Mouse (Mus musculus) kidney, adult 8-10 months (tissue): ENCODE data around the gene Cdh23.

Experiments
- DNase-seq, 2 experiments: peaks; one replicate each; pipeline ENCODE4 v3.0.0; 2022

Cdh23 gene

DNA sequence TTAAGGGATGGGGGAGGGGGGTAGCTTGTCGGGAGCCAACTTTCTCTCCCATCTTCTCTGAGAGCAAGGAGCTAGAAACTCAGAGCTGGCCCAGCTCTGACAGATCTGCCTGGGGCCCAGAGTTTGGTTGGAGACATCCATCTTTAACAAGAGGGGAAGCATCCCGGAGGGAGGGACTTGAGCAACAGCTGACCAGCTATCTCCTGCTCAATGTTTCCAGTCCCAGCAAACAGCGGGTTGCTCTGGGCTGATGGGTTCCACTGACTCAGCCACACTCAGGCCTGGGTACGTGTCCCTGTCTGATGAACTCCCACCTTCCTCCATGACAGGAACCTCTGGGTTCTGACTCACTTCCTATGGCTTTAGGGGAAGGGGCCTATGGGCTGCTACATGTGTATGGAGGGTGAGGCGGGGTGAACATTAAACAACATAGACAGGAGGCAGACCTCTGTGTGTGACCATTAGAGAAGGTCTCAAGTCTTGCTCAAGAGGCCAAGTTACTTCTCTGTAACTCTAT is 305.3 kb downstream of the Cdh23 start:
- no peak for DNase-seq

DNA sequence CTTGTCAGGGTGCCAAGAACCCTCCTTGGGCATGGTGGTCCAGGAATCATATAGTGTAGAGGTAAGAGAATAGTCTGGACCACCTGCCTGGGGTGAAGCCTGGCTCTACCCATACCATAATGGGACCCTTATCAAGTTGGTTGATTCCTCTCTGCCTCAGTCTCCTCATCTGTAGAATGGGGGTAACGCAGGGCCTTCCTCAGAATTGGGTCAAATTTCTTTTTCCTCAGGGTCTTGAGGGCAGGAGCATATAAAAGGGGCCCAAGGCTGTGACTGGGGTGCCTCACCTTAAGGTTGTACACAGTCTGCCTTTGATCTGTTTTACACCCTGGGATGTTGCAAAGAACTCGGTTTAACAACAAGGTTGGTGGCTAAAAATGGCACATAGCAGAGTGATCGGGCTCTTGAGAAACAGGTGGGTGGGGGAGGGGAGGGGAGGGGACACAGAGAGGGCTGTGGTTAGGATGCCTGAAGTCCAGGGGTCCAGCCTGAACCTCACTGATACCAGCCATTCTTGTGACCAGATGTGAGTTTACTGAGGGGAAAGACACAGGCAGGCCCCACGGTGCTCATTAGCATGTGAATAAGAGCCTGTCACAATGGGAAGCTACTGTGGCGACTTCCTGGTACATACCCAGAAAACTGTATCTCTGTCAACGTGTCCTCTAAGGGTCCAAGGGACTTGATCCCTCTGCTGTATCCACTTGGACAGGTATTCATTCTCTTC is 305.9 kb downstream of the Cdh23 start:
- no peak for DNase-seq

DNA sequence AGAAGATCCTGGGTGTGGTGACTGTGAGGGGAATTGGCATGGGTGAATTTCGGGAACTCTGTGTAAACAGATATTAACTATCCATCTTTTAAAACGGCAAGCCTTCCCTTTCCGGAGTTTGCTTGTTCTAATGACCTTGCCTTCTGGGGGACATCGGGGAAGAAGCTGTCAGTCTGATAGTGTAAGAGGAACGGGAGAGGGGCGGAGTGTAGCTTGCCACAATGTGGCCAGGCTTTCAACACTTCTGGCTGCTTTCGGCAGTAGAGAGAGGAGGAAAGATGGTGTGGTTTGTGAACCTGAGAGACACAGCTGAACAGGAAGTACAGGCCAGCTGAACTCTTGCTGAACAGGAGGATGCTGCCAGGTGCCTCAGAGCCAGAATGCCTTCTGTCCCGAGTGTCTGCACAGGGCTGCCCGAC is 306.8 kb downstream of the Cdh23 start:
- DNase-seq = peak in 1 of 2 experiments; percentile 13

DNA sequence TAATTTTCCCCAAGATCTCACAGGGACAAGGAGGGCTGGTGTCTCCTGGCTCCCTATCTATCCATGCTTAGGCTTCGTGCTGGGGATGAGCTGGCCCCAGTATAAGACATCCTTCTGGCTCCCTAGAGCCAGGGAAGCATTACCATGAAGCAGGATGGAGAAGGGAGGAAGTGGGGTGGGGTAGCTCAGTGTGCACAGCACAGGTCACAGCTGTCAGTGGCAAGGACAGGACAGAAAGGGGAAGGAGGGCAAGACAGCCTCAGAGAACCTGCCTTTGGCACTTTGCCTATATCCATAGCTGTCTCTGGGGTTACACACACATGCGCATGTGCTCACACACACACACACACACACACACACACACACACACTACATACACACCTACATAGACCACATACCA is 308.0 kb downstream of the Cdh23 start:
- no peak for DNase-seq

DNA sequence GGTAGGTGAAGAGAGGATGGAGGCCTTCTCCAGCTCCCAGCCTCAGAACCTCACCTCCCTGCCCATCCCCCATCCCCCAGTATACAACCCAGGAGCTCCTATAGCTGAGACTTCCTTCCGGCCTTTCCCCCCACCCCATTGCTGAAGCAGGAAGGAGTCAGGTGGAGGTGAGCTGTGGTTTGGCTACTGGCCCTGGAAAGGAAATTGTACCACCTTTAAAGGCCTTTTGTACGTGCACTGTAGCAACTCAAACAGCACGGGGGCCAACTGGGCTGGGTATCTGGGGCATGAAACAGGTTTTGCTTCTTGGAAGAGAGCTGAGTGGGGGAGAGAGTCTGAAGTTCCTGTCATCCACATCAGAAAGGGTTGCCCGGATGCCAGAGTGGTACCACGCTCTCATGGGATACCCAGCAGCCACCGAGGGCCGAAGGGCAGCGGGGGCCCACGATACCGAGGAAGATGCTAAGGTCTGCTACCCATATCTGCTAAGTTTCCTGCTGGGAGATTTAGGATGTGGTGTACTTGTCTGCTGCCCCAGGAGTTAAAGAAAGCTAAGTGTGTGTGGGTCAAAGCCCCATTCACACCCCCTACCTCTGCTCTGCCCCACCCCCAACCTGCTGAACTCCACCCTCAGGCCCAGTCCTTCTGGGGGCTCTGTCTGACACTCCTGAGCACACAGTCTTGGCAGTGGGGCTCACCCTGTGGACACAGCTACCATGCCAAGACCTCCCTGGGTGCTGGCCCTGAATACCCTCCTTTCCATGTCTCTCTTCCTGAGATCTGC is 315.0 kb downstream of the Cdh23 start:
- DNase-seq = no peak

DNA sequence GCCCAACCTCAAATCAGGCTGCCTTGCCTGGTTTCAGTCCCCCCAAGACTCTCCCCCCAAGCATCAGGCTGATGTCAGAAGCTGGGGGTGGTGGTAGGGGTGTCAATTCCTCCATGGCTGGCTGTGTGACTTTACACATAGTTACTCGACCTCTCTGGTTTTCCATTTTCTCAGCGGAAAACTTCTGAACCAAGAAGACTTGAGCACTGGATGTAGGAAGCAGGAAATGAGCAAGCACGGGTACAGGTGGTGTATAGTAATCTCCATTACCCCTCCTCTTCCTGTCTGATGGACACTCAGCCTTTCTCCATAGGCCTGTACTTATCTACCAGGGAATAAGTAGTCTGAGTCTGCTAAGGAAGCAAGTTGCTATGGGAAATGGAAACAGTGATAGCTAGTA is 316.1 kb downstream of the Cdh23 start:
- DNase-seq = no peak

DNA sequence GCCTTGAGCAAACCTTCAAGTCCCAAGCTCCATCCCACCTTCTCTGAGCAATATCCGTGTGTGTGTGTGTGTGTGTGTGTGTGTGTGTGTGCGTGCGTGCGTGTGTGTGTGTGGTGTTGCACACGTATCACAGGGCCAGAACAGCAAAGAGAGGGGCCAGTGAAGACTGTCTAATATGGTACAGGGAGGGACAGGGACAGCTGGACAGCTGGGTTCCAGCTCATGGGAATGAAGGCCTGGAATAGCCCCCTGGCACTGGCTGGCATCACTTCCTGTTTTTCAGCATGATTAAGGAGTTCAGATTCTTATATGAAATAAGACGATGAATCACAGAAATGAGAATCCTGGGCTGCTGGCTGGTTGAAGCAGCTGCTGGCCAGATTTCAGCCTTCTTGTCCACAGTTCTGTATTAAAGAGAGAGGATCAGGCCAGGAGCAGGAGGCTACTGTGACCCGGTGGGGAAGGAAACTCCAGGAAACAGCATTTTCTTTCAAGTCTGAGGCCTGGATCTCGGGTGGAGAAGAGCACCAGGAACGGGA is 316.8 kb downstream of the Cdh23 start:
- no peak for DNase-seq

DNA sequence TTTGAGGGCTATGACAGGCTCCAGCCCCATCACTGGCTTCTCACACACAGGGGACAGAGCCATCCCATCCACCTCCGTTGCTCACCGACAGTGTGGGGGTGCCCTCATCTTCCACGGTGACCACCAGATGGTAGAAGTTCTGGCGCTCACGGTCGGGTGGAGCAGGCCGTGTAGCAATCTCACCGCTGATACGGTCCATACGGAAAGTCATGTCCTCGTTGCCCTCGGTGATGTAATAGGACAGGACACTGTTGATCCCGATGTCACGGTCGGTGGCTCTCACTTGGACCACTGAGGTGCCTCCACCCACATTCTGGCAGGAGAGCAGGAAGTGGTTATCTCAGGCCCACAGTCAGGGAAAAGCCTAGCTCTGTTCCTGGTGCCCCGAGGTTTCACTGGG is 319.6 kb downstream of the Cdh23 start:
- no peak for DNase-seq

DNA sequence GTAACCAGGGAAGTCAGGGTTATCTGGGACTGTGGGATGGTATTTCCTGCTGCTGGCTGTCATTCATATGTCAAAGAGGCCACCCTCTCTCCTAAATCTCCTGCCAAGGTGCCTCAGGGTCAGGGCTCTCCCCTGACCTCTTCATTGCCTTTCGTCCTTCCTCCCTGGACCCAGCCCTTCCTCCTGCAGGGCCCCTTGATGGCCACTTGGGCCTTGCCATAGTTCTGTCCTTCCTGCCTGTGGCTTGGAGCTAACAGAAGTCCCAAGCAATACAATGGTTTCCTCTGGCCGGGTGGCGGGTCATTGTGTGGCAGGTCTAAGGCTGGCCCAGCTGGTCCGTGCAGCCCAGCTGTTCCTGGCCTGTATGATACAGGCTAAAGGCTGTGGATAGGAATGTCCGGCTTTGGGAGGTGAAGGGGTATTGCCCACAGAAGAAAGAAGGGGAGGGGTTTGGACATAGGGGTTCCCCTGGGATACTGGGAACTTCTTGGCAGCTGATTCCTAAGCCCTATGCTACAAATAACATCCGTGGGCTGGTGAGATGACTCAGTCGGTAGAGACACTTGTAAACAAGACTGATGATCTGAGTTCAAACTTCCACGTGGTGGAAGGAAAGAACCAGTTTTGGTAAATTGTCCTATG is 322.2 kb downstream of the Cdh23 start:
- DNase-seq = peak; percentile 50 to 63

DNA sequence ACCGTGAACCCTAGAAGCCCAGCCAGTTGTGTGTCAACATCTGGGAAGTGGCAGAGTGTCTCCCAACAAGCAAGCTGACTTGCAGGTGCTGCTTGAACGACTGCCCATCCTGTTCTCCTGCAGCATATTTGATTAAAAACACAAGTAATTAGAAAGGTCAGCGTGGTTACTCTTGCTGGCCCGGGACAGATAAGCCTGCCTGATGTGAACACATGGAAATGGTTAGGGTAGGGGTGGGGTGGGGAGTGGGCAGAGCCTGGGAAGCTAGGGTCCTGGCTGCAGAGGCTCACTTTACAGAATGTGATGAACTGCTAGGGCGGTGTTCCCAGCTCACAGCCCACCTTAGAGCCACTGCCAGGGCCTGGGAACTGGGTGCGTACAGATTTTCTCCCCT is 322.8 kb downstream of the Cdh23 start:
- no peak for DNase-seq

DNA sequence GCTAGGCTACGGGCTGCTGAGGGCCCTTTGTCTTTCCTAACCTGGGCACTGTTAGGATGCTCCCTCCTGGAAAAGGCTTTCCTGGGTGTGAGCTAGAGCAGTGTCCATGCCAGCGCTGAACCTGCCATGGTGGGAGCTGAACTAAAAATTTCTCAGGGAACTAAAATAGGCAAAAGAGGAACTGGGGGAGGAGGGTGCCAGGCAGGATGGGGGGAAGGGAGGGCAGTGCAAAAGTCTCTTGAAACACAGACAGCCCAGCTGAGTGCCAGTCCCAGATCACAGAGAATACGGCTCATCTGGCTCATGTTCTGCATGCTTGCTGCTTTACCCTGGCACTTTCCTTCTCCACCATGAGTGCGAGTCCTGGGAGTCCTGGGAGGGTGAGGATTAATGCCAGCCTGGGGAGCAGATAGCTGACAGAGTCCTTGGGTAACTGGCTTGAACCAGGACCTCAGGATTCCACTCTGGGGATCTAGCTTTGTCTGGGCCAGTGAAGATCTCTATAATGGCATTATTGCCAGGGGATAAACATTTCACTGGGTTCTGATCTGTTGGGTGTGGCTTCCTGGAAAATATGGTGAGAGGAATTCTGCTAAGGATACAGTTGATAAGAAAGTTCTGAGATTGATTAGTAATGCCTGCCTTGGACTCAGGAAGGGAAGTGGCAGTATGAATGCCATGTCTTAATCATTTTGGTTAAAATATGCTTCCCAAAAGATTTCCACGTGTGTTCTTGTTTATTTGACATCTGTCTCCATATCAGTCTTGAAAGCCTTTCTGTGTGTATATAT is 324.5 kb downstream of the Cdh23 start:
- no peak for DNase-seq

DNA sequence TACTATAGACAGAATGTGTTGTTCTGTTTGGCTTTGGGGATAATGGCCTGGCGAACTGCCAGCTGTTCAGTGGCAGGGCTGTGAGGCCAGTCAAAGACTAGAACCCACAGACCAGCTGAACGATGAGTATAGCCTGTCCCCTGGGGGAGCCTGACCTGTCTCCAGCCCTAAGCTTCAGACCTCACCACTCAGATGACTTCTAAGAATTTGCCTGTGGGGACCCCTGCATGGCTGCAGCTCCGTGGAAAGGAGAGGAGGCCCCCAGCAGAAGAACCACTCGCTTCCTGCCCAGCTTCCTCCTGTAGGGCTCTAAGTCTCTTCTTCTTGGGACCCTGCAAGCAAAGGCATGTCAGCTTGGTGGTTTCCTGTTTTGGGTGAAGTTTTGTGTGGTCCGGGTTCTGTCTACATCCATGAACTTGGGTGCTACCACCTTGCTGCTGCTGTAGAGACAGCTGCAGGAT is 325.7 kb downstream of the Cdh23 start:
- no peak for DNase-seq

DNA sequence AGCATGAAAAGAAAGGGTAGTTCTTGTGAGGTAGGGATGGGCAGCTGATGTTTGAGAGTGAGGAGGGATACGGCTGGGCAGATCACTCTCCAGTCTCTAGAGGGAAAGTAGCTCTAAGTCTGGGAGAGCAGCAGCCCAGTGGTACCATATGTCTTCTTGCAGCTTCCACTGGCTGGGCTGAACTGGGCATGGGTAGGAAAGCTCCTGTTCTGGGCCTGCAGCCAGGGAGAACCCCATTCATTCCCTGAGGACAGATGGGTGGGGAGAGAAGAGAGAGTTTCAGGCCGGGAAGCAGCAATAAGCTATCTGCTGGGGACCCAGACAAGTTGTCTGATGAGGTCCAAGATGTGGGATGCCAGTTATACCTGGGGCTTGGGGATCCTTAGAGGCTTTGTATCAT is 326.2 kb downstream of the Cdh23 start:
- DNase-seq = no peak

DNA sequence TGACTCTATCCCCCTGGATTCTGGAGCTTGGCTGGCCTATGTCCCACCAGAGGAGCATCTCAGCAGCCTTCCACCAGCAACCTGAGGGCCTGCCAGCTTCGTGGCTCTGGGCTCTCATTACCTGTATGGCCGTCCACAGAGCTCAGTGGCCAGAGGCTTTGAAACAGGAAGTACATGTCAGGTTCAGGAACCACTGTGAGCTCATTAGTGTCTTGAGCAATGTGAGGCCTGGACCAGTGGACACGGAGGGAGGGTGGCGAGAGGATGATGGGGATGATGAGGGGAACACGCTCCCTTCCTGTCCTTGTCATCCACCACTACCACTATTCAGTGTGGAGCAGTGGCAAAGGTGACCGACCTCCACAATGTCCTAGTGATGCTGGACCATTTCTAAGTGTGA is 326.9 kb downstream of the Cdh23 start:
- DNase-seq = no peak

DNA sequence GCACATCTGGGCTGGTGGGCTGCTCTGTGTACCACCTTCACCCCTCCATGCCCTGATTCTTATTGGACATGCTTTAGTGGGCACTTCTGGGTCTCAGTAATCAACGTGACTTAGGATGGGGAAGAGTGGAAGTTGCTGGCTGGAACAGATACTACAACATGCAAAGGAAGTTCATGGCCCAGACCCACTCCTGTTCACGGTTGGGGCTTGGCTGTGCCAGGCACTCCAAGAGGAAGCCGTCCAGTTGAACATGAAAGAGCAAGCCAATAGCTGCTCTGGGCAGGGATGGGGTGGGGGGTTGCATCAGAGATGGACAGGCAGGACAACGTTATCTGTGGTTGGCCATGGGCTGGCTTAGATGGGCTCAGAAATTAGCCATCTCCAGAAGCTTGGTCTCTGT is 328.4 kb downstream of the Cdh23 start:
- DNase-seq = no peak

DNA sequence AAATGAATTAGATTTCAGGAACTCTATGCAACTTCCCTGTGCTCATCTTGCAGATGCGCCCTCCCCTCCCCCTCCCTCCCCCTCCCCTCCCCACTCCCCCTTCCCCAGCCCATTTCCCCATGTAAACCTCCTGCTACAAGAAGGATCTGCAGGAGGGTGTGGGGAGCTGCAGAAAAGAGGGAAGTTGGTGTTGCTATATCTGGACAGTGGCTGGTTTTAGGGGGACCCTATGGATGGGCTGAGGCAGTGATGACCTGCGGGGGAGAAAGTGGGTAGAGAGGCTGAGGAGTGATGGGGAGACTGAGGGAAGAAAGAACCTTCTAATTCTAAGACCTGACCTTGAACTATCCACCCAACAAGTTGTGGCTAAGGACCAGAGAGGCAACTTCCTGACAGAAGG is 329.1 kb downstream of the Cdh23 start:
- DNase-seq = no peak

DNA sequence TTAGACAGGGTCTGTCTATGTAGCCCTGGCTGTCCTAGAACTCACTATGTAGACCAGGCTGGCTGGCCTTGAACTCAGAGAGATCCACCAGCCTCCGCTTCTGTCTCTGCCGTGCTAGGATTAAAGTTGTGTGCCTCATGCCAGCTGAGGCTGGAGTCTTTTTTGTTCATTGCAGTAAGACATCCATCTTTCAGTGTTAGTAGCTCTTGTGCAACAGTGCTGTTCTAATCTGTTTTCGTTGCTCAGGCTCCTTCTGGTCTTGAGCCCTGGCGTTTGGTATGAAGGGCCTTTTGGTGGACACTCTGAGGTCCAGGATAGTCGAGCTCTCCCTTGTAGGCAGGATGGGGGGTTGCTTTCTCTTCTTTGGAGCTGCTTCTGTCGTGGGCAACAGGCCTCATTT is 332.9 kb downstream of the Cdh23 start:
- DNase-seq = no peak

DNA sequence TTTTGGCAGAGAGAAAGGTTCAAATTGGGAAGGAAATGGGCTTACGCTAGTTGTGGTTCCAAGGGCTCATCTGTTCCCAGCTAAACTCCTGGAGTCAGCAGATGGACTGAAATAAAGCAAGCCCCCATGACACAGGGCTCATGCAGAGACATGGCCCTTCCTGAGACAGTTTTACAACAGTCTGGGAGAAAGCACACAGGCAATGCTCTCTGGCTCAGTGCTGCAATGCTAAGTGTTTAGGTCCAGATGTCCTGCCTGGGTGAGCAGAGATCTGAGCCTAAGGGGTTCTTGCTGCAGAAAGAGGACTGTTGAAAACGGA is 334.0 kb downstream of the Cdh23 start:
- DNase-seq = no peak

DNA sequence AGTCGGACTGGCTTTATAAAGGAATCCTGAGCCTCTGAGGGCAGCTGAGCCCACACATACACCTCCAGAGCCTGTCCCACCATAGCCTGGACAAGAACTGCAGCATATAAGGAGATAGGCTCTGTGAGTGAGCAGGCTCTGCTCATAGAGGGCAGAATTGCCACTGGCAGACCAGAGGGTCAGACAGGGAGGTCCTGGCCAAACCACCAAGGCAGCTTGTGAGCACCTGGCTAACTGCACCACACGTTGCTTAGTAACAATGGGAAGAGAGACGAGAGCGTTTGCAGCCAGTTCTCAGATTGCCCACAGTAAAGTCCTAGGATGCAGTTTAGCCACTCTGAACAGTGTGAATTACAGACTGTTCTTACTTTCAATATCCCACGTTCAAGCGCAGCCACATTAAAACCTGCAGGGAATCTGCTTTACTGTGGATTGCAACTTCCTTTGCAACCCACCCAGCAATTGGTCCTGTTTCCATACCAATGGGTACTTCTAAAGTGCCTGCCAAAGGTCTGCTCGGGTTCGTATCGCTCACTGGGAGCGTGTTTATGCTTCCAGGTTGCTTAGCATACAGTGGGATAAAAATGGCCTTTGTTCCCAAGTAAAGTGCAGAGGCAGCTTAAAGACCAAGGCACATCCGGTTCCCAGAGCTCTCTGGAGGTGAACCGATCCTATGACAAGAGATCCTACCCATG is 334.5 kb downstream of the Cdh23 start:
- DNase-seq = no peak

DNA sequence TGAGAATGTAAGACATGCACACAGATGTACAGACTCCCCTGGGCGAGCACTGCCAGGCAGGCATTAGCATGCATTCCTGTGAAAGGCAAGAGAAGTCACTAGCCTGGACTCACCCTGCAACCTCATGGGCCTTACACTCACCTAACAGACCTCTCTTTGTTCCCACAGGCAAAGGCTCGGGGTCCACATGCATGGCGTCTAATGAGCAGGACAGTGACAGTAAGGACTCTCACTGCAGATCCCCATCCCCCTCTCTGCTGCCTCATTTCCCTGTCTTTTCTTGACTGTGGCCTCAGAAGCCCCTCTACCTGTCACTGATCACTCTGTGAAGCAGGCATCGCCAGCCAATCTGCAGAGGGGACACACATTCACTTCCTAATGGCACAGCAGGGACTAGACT is 337.5 kb downstream of the Cdh23 start:
- DNase-seq = no peak

DNA sequence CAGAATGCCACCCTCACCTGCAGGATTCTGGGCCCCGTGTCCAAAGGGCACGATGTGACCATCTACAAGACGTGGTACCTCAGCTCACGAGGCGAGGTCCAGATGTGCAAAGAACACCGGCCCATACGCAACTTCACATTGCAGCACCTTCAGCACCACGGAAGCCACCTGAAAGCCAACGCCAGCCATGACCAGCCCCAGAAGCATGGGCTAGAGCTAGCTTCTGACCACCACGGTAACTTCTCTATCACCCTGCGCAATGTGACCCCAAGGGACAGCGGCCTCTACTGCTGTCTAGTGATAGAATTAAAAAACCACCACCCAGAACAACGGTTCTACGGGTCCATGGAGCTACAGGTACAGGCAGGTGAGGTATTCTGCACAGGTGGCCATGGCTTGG is 338.4 kb downstream of the Cdh23 start:
- no peak for DNase-seq

DNA sequence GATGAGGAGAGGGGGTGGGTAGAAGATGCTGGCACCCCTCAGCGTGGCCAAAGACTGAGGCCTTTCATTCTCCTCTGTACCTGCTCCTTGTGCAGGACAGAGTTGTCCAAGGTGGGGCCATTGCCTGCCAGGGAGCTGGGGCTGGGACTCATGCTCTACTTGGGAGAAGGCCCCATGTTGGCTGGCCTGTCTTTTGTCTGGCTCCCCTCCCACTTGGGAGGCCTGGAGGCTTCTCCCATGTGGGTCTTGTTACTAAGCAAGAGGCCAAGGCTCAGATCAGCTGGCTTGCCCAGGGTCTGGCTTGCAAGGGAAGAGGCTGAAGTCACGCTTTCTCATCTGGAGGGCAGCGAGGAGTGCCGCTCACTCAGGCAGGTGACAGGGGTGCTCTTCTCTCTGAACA is 338.8 kb downstream of the Cdh23 start:
- no peak for DNase-seq
